Mouse (Mus musculus) E14TG2a.4 (cell line): ENCODE measurements around the gene Dcp1b.
"Not testable (repeated sequence)": the region's sequence is repeated elsewhere in the genome, so short reads cannot be mapped to it uniquely, and the experiment has no call there.

Source experiments
- H3K27me3 ChIP-seq: 2 replicates; pipeline ENCODE4 v1.6.1; 2014; ENCODE audit warnings: low read length, control low read depth; ENCODE audit not compliant: insufficient read depth
- H3K36me3 ChIP-seq: 2 replicates; pipeline ENCODE4 v1.6.1; 2014; ENCODE audit warnings: low read length, control low read depth; ENCODE audit not compliant: insufficient read depth
- H3K4me1 ChIP-seq: replicated peaks from 2 replicates; pipeline ENCODE4 v1.6.1; 2014; ENCODE audit warnings: low read depth, low read length, control low read depth
- H3K4me3 ChIP-seq: replicated peaks from 2 replicates; pipeline ENCODE4 v1.5.1; 2014; ENCODE audit warnings: mild to moderate bottlenecking, low read length
- H3K9me3 ChIP-seq: 2 replicates; pipeline ENCODE4 v1.6.1; 2014; ENCODE audit warnings: low read length, control low read depth
- CTCF ChIP-seq: conservative IDR thresholded peaks from 2 replicates; pipeline ENCODE4 v1.5.1; 2014; ENCODE audit warnings: low read length
- NANOG ChIP-seq: IDR thresholded peaks from 2 replicates; pipeline ENCODE4 v1.6.1; 2014; ENCODE audit warnings: borderline replicate concordance, low read length, mixed read lengths
- POU5F1 ChIP-seq: IDR thresholded peaks from 2 replicates; pipeline ENCODE4 v1.6.1; 2014; ENCODE audit warnings: low read length, borderline replicate concordance

Gene Dcp1b

GRCm38 (mm10) chr6:119199274-119199879, 24.3 kb downstream of the Dcp1b start:
- no peak for TF ChIP-seq CTCF
- no peak for TF ChIP-seq NANOG
- TF ChIP-seq POU5F1, result no peak
- Histone ChIP-seq H3K27me3 (no peaks in the 10 kb centered on the region), H3K4me1 (peaks cover 32% of the 10 kb centered on the region), H3K36me3 (peaks cover 16% of the 10 kb centered on the region), H3K4me3 (no peak overlapping the region), H3K9me3 (peaks cover 25% of the 10 kb centered on the region)

GRCm38 (mm10) chr6:119200362-119200761, 25.3 kb downstream of the Dcp1b start:
- Histone ChIP-seq H3K4me3 (no peak overlapping the region), H3K9me3 (peaks cover 25% of the 10 kb centered on the region), H3K4me1 (peaks cover 27% of the 10 kb centered on the region), H3K36me3 (peaks cover 16% of the 10 kb centered on the region), H3K27me3 (no peaks in the 10 kb centered on the region)
- TF ChIP-seq CTCF (no peak), NANOG (no peak), POU5F1 (no peak)

- Histone ChIP-seq H3K9me3 (peaks cover 25% of the 10 kb centered on the region), H3K4me1 (peaks cover 27% of the 10 kb centered on the region), H3K4me3 (no peak overlapping the region), H3K36me3 (peaks cover 16% of the 10 kb centered on the region), H3K27me3 (no peaks in the 10 kb centered on the region)
- no peak for TF ChIP-seq CTCF
- no peak for TF ChIP-seq POU5F1
- TF ChIP-seq NANOG, result no peak
Observed at GRCm38 (mm10) chr6:119201575-119201974, 26.5 kb downstream of the Dcp1b start.

GRCm38 (mm10) chr6:119204286-119204685, 29.2 kb downstream of the Dcp1b start:
- H3K9me3 ChIP-seq, result peaks cover 13% of the 10 kb centered on the region
- H3K27me3 ChIP-seq, result no peaks in the 10 kb centered on the region
- H3K4me3 ChIP-seq, result no peak overlapping the region
- H3K36me3 ChIP-seq, result peaks cover 16% of the 10 kb centered on the region
- peaks cover 19% of the 10 kb centered on the region for H3K4me1 ChIP-seq
- TF ChIP-seq POU5F1, result no peak
- no peak for TF ChIP-seq CTCF
- TF ChIP-seq NANOG, result no peak

GRCm38 (mm10) chr6:119204915-119205314, 29.9 kb downstream of the Dcp1b start:
- H3K9me3 ChIP-seq, result peaks cover 13% of the 10 kb centered on the region
- TF ChIP-seq CTCF, result no peak
- TF ChIP-seq NANOG, result no peak
- TF ChIP-seq POU5F1, result no peak
- peaks cover 16% of the 10 kb centered on the region for H3K36me3 ChIP-seq
- H3K27me3 ChIP-seq, result no peaks in the 10 kb centered on the region
- H3K4me1 ChIP-seq, result peaks cover 13% of the 10 kb centered on the region
- H3K4me3 ChIP-seq, result no peak overlapping the region

GRCm38 (mm10) chr6:119206006-119206405, 31.0 kb downstream of the Dcp1b start:
- H3K4me1 ChIP-seq, H3K4me3 ChIP-seq, H3K27me3 ChIP-seq: not testable (repeated sequence)
- H3K36me3 ChIP-seq, result peaks cover 12% of the 10 kb centered on the region
- H3K9me3 ChIP-seq, result peaks cover 13% of the 10 kb centered on the region

- H3K4me3 ChIP-seq, result no peak overlapping the region
- peaks cover 27% of the 10 kb centered on the region for H3K36me3 ChIP-seq
- H3K4me1 ChIP-seq, result peaks cover 8% of the 10 kb centered on the region
- H3K27me3 ChIP-seq, result no peaks in the 10 kb centered on the region
- peaks cover 21% of the 10 kb centered on the region for H3K9me3 ChIP-seq
- TF ChIP-seq CTCF, result no peak
- no peak for TF ChIP-seq NANOG
- TF ChIP-seq POU5F1, result no peak
Observed at GRCm38 (mm10) chr6:119213375-119213774, 38.3 kb downstream of the Dcp1b start.

- H3K27me3 ChIP-seq, result no peaks in the 10 kb centered on the region
- H3K4me3 ChIP-seq, result no peak overlapping the region
- no peak for TF ChIP-seq NANOG
- no peak for TF ChIP-seq CTCF
- no peak for TF ChIP-seq POU5F1
- H3K36me3 ChIP-seq, result peaks cover 27% of the 10 kb centered on the region
- H3K4me1 ChIP-seq, result peaks cover 8% of the 10 kb centered on the region
- H3K9me3 ChIP-seq, result peaks cover 21% of the 10 kb centered on the region
Observed at GRCm38 (mm10) chr6:119214190-119214589, 39.1 kb downstream of the Dcp1b start.

- H3K9me3 ChIP-seq, result peaks cover 21% of the 10 kb centered on the region
- H3K4me1 ChIP-seq, result peaks cover 8% of the 10 kb centered on the region
- H3K27me3 ChIP-seq, result no peaks in the 10 kb centered on the region
- TF ChIP-seq CTCF (no peak), NANOG (no peak), POU5F1 (no peak)
- peak overlapping the region; percentile 41; the same call in 1 of the 2 replicates for H3K4me3 ChIP-seq
- H3K36me3 ChIP-seq, result peaks cover 27% of the 10 kb centered on the region
Observed at GRCm38 (mm10) chr6:119215040-119215613, 40.1 kb downstream of the Dcp1b start.
